Mouse (Mus musculus): ENCODE data around the gene Mapk12.

Mapk12 gene

GRCm38 (mm10) chr15:89170102-89170501, 29.6 kb upstream of the Mapk12 start:
- peak in 1 of 2 experiments; percentile 56 for DNase-seq

DNA sequence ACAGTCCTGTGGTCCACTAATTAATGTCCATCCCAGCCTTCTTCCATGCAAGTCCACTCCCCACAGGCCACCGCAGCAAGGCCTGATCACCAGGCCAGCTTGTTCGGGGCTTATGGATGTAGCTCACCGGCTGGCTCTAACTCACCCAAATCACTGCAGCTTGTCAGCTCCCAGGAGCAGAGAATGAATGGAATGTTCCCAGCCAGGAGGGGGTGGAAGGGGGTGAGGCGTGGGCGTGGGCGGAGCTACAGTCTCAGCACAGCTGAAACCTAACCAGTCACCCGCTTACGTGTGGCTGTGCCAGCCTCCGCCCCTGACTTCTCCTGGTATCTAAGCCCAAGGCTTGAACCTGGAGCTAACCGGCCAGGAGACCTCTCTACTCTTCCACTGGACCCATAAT, 28.9 kb upstream of the Mapk12 start:
- DNase-seq = peak; percentile 80 to 83

- DNase-seq = peak in 1 of 2 experiments; percentile 64
Measured at GRCm38 (mm10) chr15:89168922-89169321, 28.4 kb upstream of the Mapk12 start.

DNA sequence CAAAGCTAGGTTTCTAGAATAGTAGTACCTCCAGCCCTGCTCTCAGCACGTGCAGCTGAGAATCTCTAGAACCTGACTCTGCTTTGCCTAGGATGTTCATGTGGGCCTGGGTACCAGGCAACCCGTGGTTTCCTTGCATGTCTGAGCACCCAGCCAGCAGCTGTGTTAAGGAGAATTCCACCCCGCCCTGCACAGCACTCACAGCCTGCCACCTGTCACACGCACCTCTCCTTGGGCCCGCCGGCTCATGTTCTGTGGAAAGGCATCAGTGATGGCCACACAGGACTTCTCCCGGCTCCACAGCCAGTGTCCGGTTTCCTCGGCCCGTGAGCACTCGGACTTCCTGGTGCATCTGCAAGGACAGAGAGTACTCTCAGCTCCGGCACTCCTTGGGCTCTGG, 25.0 kb upstream of the Mapk12 start:
- no peak for DNase-seq

- no peak for DNase-seq
Measured at GRCm38 (mm10) chr15:89161397-89161796, 20.9 kb upstream of the Mapk12 start.

DNA sequence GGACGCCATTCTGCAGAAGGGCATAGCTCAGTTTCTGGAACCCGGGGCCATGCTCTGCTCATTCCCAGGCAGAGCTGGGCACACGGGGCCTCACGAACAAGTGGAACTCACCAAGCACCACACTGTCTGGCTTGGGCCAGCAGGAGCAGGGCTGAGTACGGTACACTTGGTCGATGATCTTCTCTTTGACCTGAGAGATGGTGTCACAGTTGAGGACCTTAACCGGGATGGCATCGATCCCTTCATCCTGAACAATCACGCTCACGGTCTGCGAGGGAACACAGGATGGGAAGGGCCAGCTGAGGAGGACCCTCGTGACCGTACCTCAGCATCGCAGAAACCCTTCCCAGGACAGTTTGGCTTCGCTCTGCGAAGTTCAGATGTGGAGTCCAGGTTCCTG, 18.0 kb upstream of the Mapk12 start:
- DNase-seq = no peak

- DNase-seq = peak; percentile 82 to 90
Measured at GRCm38 (mm10) chr15:89157954-89158353, 17.5 kb upstream of the Mapk12 start.

DNA sequence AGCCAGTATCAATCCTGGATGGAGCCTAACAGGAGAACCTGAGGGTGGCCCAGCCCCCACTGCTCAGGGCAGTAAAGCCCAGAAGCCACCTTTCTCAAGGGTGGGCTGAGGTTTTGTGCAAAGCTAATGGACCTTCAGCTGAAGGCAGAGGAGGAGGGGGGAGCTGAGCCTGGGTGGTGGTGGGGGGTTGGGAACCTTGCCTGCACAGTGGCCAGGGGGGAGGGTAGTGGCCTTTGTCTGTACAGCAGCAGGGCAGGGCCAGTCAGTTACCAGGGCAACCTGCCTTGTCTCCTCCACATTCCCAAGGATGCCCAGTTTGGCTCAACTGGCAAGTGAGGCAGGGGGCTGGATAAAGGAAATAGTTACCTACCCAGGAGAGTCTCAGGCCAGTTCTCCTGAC, 11.8 kb upstream of the Mapk12 start:
- no peak for DNase-seq

DNA sequence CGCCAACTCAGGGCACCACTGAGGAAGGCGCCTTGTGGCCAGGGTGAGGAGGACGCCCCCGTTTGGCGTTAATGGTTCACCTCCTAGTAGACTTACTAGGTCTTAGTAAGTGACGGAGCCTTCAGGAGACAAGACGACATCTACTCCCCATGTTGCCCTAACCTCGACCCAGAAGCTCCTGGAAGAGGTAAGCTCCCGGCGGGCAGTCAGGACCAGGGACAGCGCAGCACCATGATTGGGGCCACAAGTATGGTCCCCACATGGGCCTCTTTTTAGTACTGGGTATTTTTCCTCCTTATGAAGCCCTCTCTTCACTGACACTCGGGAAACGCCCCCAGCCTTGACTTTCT, 9.5 kb upstream of the Mapk12 start:
- DNase-seq = no peak

DNA sequence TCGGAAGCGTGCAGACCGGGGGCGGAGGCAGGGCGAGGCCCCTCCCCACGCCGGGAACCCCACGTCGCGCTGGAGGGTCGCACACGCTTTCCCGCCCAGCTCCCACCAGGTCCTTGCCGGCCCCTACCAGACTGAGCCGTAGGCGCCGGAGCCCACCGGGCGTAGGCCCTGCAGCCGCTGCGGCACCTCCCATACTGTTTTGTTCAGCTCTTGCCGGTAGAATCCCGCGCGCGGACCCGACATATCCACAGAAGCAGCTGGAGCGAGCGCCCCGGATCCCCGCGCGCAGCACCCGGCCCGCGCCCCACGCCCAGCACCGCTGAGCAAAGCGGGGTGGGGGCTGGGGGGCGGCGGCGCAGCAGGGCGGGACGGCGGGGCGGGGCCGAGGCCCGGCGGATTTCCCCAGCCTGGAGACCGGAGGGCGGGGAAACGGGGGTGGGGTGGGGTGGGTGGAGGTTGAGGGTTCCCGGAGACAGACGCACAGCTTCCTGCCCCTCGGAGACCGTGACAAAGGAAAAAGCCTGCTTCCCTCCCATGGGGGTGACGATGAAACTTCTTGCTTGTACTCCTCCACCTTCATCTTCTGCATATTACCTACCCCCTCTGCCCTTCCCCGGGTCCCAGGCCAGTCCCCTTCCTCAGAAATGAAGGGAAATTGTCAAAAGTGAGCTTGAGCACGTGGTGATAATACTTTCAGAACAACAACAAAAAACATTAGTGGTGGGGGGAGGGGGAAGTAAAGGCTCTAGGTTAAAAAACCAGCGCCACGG, 9.0 kb upstream of the Mapk12 start, which contains the start of gene Mapk11:
Mapk11 (minus strand) TSS at position 358 of the 770 bp plus-strand sequence.
- peak; percentile 46 to 53 for DNase-seq

- no peak for DNase-seq
Measured at GRCm38 (mm10) chr15:89148496-89149270, 8.2 kb upstream of the Mapk12 start.

DNA sequence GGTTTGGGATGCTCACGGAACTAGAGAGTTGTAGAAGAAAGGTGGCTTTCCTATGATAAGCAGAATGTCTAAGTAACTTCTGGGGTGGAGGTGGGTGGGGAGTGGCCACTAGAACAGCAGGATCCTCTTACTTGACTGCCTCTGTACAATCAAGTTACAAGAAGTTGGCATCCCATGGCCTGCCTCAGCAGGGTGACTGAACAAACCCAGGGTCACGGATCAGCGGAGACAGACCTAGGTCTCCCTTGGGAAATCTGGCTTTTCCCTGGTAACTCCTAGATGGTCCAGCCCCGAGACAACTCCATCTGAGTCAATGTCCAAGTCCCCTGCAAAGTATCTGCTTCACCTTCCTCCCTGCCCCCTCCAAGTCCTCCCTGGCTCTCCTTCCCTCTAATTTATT, 7.4 kb upstream of the Mapk12 start:
- no peak for DNase-seq

GRCm38 (mm10) chr15:89147456-89147855, 7.0 kb upstream of the Mapk12 start:
- no peak for DNase-seq

- peak; percentile 56 to 69 for DNase-seq
Measured at GRCm38 (mm10) chr15:89147024-89147423, 6.5 kb upstream of the Mapk12 start.

GRCm38 (mm10) chr15:89146537-89146936, 6.0 kb upstream of the Mapk12 start:
- peak; percentile 74 to 80 for DNase-seq

- DNase-seq = no peak
Measured at GRCm38 (mm10) chr15:89145813-89146350, 5.4 kb upstream of the Mapk12 start.

- DNase-seq = no peak
Measured at GRCm38 (mm10) chr15:89144965-89145364, 4.5 kb upstream of the Mapk12 start.

DNA sequence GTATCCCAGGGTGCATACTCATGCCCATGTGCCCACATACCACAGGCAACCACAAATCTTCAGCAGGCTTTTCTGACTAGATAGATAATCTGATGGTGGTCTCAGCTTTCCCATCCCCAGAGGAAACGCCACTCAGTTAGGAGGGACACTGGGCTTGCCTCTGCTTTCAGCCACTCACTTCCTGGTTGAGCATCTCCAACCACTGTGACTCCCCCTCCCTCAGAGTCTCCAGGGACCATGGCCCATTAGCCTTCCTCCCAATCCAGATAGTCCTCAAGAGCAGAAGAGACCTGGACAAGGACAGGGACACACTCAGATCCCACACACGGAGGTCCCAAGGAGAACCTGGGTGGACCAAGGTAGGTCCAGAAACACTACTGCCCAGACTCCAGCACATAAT, 2.6 kb upstream of the Mapk12 start:
- DNase-seq = no peak

DNA sequence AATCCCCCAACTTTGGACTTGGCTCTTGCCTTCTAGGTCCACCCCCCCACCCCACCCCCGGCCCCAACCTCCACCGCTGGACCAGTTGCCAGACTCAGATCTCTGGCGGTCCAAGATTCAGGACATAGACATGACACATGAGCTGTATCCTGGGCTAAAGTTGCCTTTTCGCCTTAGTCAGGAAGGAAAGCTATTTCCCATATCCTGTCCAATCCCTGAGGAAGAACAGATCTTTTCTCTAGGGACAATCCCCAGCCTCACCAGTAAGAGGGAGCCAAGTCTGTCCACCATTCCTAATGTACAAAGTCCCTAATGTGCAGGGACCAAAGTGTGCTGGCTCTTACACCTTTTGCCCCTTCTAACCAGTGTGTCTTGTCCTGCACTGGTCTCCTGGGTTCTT, 1.4 kb upstream of the Mapk12 start:
- no peak for DNase-seq

DNA sequence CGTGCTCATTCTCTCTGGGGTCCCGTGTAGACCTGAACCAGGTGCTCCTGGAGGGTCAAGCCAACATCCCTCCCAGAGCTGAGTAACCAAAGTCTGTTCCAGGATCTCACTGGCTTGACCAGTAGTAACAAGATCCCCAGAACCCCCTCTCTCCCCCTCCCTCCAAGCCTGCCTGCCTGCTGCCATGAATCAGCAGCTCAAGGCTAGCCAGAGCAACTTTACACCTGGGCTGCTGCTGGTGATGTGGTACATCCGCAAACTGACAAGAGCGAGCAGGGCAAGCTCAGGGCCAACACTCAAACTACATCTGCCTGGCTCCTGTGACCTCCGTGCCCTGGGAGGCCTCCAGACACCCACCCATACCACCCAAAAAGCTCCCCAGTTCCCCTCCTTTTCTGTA, 940 bp upstream of the Mapk12 start:
- DNase-seq = no peak

- DNase-seq = peak; percentile 65 to 67
Measured at GRCm38 (mm10) chr15:89140048-89140658, 350 bp downstream of the Mapk12 start.

- DNase-seq = no peak
Measured at GRCm38 (mm10) chr15:89138531-89138930, 2.0 kb downstream of the Mapk12 start.

GRCm38 (mm10) chr15:89138046-89138405, 2.5 kb downstream of the Mapk12 start:
- DNase-seq = peak; percentile 33 to 44

All from cerebellum, postnatal 14 days (tissue).